ENCODE assay signal across 17 mouse cellular contexts in the genomic region with DNA sequence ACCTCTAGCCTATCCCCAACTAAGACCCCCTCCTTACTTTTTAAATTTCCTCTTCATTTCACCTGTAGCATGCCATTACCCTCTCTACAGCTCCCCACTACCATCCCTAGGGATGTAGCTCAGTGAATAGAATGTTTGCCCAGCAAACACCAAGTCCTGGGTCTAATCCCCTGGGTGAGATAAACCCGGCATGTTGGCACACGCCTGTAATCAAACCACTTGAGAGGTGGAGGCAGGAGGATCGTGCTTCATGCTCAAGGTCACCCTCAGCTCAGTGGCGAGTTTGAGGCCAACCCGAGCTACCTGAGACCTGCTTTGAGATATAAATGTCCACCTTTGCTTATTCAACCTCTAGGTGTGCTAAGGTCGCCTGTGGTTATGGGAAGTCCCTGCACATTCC. TPM values are rescaled to one million over a fixed set of nuclear protein-coding genes. Genes with fewer than 3 reads are reported as not detected.
"Had no signal": no experiment of that assay in that cellular context is flagged by ENCODE, and none has a peak within 500 bp of the region (broad histone marks: within the 10 kb centered on the region; RNA-seq: fewer than 3 reads in every experiment).

No protein-coding gene starts in this region.

- H3K4me3 ChIP-seq: midbrain, embryonic 10.5 days; midbrain, embryonic 12.5 days; myocyte; neural tube, embryonic 13.5 days; neural tube, embryonic 15.5 days had no signal

- H3K9me3 ChIP-seq: midbrain, embryonic 10.5 days; midbrain, embryonic 12.5 days; neural tube, embryonic 13.5 days; neural tube, embryonic 15.5 days had no signal

- H3K4me2 ChIP-seq: lung, embryonic 14.5 days; midbrain, embryonic 12.5 days; neural tube, embryonic 13.5 days; neural tube, embryonic 15.5 days had no signal

- H3K9ac ChIP-seq: liver, embryonic 14.5 days; lung, embryonic 14.5 days; midbrain, embryonic 12.5 days; neural tube, embryonic 13.5 days; neural tube, embryonic 15.5 days had no signal

- H3K27me3 ChIP-seq: midbrain, embryonic 12.5 days; neural tube, embryonic 13.5 days; neural tube, embryonic 15.5 days had no signal

- H3K36me3 ChIP-seq: midbrain, embryonic 10.5 days; midbrain, embryonic 12.5 days; neural tube, embryonic 13.5 days; neural tube, embryonic 15.5 days had no signal

- H3K4me1 ChIP-seq: midbrain, embryonic 10.5 days; midbrain, embryonic 12.5 days; neural tube, embryonic 13.5 days; neural tube, embryonic 15.5 days had no signal

- DNase-seq: lung, embryonic 14.5 days; lung, postnatal 10 days; lung, postnatal 4 days; midbrain, embryonic 14.5 days; retina, postnatal 1 day; right cerebral cortex, postnatal 14 days; thymus, adult 2 months; thymus, postnatal 25 days; thymus, postnatal 4 days had no signal

- ATAC-seq: midbrain, embryonic 16.5 days had no signal

- H3K27ac ChIP-seq: liver, embryonic 14.5 days; midbrain, embryonic 10.5 days; midbrain, embryonic 12.5 days; neural tube, embryonic 13.5 days; neural tube, embryonic 15.5 days had no signal

RNA-seq across cellular contexts. Expression of a gene that starts 19.5 kb away (rescaled TPM):
- total RNA-seq: megakaryocyte, adult 5-6 weeks had no signal
- polyA plus RNA-seq: midbrain, embryonic 12.5 days had no signal
